Mouse (Mus musculus): ENCODE data around the gene Tex26.

DNA sequence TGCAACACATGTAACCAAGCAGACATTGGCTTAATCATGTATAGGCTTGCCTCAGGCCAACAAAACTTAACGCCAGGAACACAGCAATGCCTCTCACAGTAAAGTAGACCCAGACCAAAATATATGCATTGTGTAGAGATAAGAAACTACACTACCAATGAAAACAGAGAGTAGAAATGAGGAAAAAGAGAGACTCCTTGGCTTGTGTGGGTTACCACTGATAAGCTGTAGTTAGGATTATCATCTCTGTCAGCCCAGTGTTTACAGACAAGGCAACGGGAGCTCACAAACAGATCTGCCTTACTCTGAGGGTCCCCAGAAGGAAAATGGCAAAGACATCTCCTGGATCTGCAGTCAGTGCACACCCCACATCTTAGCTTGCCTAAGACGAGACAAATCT, 2.9 kb upstream of the Tex26 start:
- TF ChIP-seq MEF2A (IDR thresholded peaks at IDR 0.05; ENCODE audit: borderline replicate concordance, low read depth, low read length): no peak
- no peak for TF ChIP-seq CTCF (conservative IDR thresholded peaks at IDR 0.05 in 1 of 2, IDR thresholded peaks at IDR 0.05 in 1 of 2; ENCODE audit: low read depth in 2 of 2, low read length in 2 of 2)
- TF ChIP-seq POLR2AphosphoS2 (IDR thresholded peaks at IDR 0.05; ENCODE audit: low read depth, low read length): no peak
- no peak for TF ChIP-seq CHD1 (IDR thresholded peaks at IDR 0.05; ENCODE audit: low read depth, low read length)
- TF ChIP-seq EP300 (IDR thresholded peaks at IDR 0.05; ENCODE audit: low read length): no peak
- no peak for TF ChIP-seq USF2 (conservative IDR thresholded peaks at IDR 0.05; ENCODE audit: low read depth, low read length)
